9 mouse cellular contexts compared by ENCODE assay signal in genomic region chr8:91059884-91060510, GRCm38 (mm10). TPM values are rescaled to one million over a fixed set of nuclear protein-coding genes. Genes with fewer than 3 reads are reported as not detected.
DNase-seq lines count a peak whose midpoint lies in the region.
"Had no signal": no experiment of that assay in that cellular context is flagged by ENCODE, and none has a peak within 500 bp of the region (broad histone marks: within the 10 kb centered on the region; RNA-seq: fewer than 3 reads in every experiment).

No protein-coding gene starts in this region.

- DNase-seq in kidney, adult 9 months = peak; percentile 46
- no peak for DNase-seq in kidney, adult 11 months
- peak; percentile 43 for DNase-seq in NIH3T3 (ENCODE audit: low read depth)
- peak; percentile 51 to 65 for DNase-seq in kidney, postnatal 36 days
- peak; percentile 24 for DNase-seq in lung, postnatal 25 days (ENCODE audit: low spot score)
- DNase-seq in right cerebral cortex, adult 18-20 months = no peak
- no peak for DNase-seq in gastrocnemius, postnatal 14 days
- no peak for DNase-seq in urinary bladder, postnatal 36 days (ENCODE audit: low spot score in 2 of 2)
- DNase-seq: right cerebral cortex, postnatal 14 days had no signal

- intact Hi-C loops in gastrocnemius, postnatal 14 days (cut with DNase I; ENCODE audit: low total_unique reads) = no loop called here

RNA-seq across cellular contexts. Expression of gene Rbl2, which starts 9.9 kb away (rescaled TPM):
- 10 to 100 TPM; 18.6 to 23.8 TPM for total RNA-seq in gastrocnemius, postnatal 14 days (2021)

Comparison
In these comparisons a context has a peak if more than half of its experiments do, and no peak if none do; other contexts are left out.
1. DNase-seq: peak in kidney, adult 9 months (single experiment), NIH3T3 (single experiment), kidney, postnatal 36 days (2 of 2) and lung, postnatal 25 days (single experiment); none in kidney, adult 11 months (single experiment), right cerebral cortex, adult 18-20 months (single experiment), gastrocnemius, postnatal 14 days (single experiment) and urinary bladder, postnatal 36 days (0 of 2).